Mouse (Mus musculus): ENCODE data around the gene Hdac4. TPM values are rescaled to one million over a fixed set of nuclear protein-coding genes. Genes with fewer than 3 reads are reported as not detected.
A peak's percentile ranks its signal among the peaks of the same experiment; 100 is the strongest.

Gene Hdac4
- total RNA-seq, 2 experiments from 2014 or later: 78.6 to 81.6 TPM

- no peak for DNase-seq
- intact Hi-C loops (cut with DNase I): no loop called here
Observed at GRCm38 (mm10) chr1:91988866-91989265, 206.6 kb downstream of the Hdac4 start.

- intact Hi-C loops (cut with DNase I): no loop called here
Observed at GRCm38 (mm10) chr1:91987431-91987830, 208.1 kb downstream of the Hdac4 start.

GRCm38 (mm10) chr1:91985783-91986182 is 209.7 kb downstream of the Hdac4 start:
- DNase-seq: no peak
- intact Hi-C loops (cut with DNase I): no loop called here

More at GRCm38 (mm10) chr1:91987431-91987830, 208.1 kb downstream of the Hdac4 start:
- DNase-seq: peak; percentile 25

- intact Hi-C loops (cut with DNase I): no loop called here
- DNase-seq: no peak
Observed at GRCm38 (mm10) chr1:91984507-91984906, 211.0 kb downstream of the Hdac4 start.

- intact Hi-C loops (cut with DNase I): no loop called here
- DNase-seq: peak; percentile 11
Observed at GRCm38 (mm10) chr1:91981381-91981780, 214.1 kb downstream of the Hdac4 start.

- peak; percentile 68 for DNase-seq
- intact Hi-C loops (cut with DNase I): loop anchor here (5.0 kb wide), 1 partner anchor 474 kb away; no protein-coding TSS in a partner anchor
Observed at GRCm38 (mm10) chr1:91978443-91978842, 217.1 kb downstream of the Hdac4 start.

- peak; percentile 61 for DNase-seq
- intact Hi-C loops (cut with DNase I): loop anchor here (10.0 kb wide), 1 partner anchor 394 kb away; no protein-coding TSS in a partner anchor
Observed at GRCm38 (mm10) chr1:91968710-91969379, 226.7 kb downstream of the Hdac4 start.

GRCm38 (mm10) chr1:91967041-91967440 is 228.5 kb downstream of the Hdac4 start:
- intact Hi-C loops (cut with DNase I): loop anchor here (10.0 kb wide), 1 partner anchor 392 kb away; no protein-coding TSS in a partner anchor
- peak; percentile 17 for DNase-seq

GRCm38 (mm10) chr1:91964486-91965335 is 230.8 kb downstream of the Hdac4 start:
- intact Hi-C loops (cut with DNase I): loop anchor here (10.0 kb wide), 1 partner anchor 390 kb away; no protein-coding TSS in a partner anchor

GRCm38 (mm10) chr1:91962256-91962655 is 233.2 kb downstream of the Hdac4 start:
- intact Hi-C loops (cut with DNase I): loop anchor here (10.0 kb wide), 1 partner anchor 387 kb away; no protein-coding TSS in a partner anchor
- DNase-seq: peak; percentile 70

More at GRCm38 (mm10) chr1:91964486-91965335, 230.8 kb downstream of the Hdac4 start:
- no peak for DNase-seq

- intact Hi-C loops (cut with DNase I): loop anchor here (10.0 kb wide), 1 partner anchor 386 kb away; no protein-coding TSS in a partner anchor
- DNase-seq: no peak
Observed at GRCm38 (mm10) chr1:91961231-91961630, 234.3 kb downstream of the Hdac4 start.

GRCm38 (mm10) chr1:91959891-91960290 is 235.6 kb downstream of the Hdac4 start:
- no peak for DNase-seq
- intact Hi-C loops (cut with DNase I): loop anchor here (10.0 kb wide), 1 partner anchor 385 kb away; no protein-coding TSS in a partner anchor

- intact Hi-C loops (cut with DNase I): no loop called here
- no peak for DNase-seq
Observed at GRCm38 (mm10) chr1:91959044-91959443, 236.5 kb downstream of the Hdac4 start.

GRCm38 (mm10) chr1:91956229-91956628 is 239.3 kb downstream of the Hdac4 start:
- no peak for DNase-seq
- intact Hi-C loops (cut with DNase I): no loop called here

GRCm38 (mm10) chr1:91954954-91955353 is 240.5 kb downstream of the Hdac4 start:
- no peak for DNase-seq
- intact Hi-C loops (cut with DNase I): no loop called here

GRCm38 (mm10) chr1:91952912-91953311 is 242.6 kb downstream of the Hdac4 start:
- intact Hi-C loops (cut with DNase I): no loop called here
- DNase-seq: no peak

- intact Hi-C loops (cut with DNase I): no loop called here
- DNase-seq: no peak
Observed at GRCm38 (mm10) chr1:91947441-91947840, 248.1 kb downstream of the Hdac4 start.

GRCm38 (mm10) chr1:91942583-91942982 is 252.9 kb downstream of the Hdac4 start:
- DNase-seq: no peak
- intact Hi-C loops (cut with DNase I): no loop called here

GRCm38 (mm10) chr1:91942031-91942430 is 253.5 kb downstream of the Hdac4 start:
- intact Hi-C loops (cut with DNase I): no loop called here
- DNase-seq: no peak

- no peak for DNase-seq
- intact Hi-C loops (cut with DNase I): no loop called here
Observed at GRCm38 (mm10) chr1:91941094-91941493, 254.4 kb downstream of the Hdac4 start.

GRCm38 (mm10) chr1:91935171-91935570 is 260.3 kb downstream of the Hdac4 start:
- DNase-seq: no peak
- intact Hi-C loops (cut with DNase I): no loop called here
